Mouse (Mus musculus) NIH3T3 (cell line): ENCODE results near the gene Hist1h4h.
A peak's percentile ranks its signal among the peaks of the same experiment; 100 is the strongest.

Source experiments
- DNase-seq: peaks from one replicate; pipeline ENCODE4 v3.0.0-alpha.2; 2012; ENCODE audit warnings: low read depth

Gene Hist1h4h

DNA sequence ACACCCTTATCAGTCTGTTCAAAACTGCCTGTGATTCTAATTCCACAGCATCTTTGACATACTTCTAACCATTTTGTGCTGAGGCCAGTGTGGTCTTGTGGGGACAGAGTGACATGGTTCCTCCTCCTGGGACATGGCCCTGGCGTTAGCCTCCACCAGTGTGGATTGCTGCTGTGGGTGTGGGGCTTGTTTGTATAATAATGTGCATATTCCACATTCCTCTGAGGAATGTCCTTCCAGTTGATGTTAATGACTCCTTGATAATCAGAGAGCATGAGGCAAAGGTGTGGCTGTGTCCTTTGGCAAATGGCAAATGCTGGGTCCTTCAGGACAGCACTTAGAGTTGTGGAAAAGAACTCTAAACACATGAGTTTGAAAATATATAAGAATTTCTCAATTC is 17.3 kb upstream of the Hist1h4h start:
- DNase-seq = no peak

DNA sequence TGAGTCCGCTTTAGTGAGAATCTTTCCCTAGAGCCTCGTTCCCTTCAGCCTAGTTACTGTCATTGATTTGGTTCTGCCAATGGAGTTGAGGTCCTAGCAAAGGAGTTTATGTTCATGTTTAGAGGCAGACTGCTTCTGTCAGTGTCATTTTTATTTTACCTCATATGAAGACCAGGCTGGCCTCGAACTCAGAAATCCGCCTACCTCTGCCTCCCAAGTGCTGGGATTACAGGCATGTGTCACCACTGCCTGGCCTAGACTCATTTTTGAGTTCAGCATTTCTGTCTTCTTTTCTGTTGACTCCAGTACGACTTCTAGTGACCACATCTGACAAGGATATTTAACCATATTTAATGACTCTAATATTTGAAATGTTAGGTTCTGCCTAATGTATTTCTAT is 15.6 kb upstream of the Hist1h4h start:
- DNase-seq = no peak

DNA sequence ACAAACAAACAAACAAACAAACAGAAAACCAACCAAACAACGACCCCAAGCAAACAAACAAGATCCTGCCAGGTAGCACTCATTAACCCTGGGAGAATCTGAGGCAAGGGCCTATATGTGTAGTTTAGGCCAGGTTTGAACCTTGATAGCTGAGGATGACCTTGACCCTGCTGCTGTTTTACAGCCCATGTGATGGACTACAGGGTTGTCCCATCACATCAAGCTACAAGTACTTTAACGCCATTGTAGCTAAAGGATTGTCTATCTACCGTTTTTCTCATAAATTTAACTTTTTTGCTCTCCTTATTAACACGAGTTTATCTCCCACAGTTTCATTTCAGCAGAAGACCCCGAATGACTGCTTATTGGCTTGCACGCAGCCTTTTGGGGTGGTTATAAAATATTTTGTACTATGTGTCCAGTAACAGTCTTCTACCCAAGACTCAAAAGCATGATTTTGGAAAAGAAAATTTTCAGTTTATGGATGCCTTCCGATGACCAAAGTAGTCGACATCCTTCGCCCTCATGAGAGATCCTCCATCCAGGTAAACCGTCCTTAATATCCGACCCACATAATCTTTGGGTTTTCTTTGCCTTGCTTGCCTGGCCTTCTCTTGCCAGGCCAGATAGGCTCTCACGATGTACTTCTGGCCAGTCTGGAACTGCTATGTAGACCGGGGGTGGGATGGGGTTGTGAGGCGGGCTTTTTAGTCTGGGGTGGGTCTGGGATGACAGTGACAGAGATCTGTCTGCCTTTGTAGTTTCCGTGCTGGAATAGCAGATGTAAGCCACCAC is 14.8 kb upstream of the Hist1h4h start:
- no peak for DNase-seq

GRCm38 (mm10) chr13:23516822-23517602 is 13.8 kb upstream of the Hist1h4h start:
- DNase-seq = peak; percentile 83

- peak; percentile 89 for DNase-seq
Observed at GRCm38 (mm10) chr13:23517603-23518294, 13.1 kb upstream of the Hist1h4h start.

DNA sequence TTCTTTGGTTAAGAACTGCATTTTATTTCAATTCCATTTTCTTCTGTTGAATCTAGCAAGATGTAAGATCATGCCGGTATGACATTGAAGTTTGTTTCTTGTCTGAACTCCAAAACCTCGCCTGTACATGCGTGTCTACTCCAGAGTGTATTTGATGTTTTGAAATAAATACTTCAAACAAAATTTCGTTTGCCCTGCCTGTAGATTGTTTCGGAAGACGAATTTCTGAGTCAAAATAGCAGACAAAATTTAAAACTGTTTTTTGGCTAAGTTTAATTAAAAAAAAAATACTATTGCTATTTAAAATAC is 12.6 kb upstream of the Hist1h4h start:
- DNase-seq = no peak

- DNase-seq = peak; percentile 85
Observed at GRCm38 (mm10) chr13:23518885-23519284, 12.0 kb upstream of the Hist1h4h start.

GRCm38 (mm10) chr13:23519416-23519815 is 11.4 kb upstream of the Hist1h4h start:
- DNase-seq = peak; percentile 89

GRCm38 (mm10) chr13:23521703-23522102 is 9.1 kb upstream of the Hist1h4h start:
- peak; percentile 84 for DNase-seq

GRCm38 (mm10) chr13:23523976-23524375 is 6.9 kb upstream of the Hist1h4h start:
- no peak for DNase-seq

DNA sequence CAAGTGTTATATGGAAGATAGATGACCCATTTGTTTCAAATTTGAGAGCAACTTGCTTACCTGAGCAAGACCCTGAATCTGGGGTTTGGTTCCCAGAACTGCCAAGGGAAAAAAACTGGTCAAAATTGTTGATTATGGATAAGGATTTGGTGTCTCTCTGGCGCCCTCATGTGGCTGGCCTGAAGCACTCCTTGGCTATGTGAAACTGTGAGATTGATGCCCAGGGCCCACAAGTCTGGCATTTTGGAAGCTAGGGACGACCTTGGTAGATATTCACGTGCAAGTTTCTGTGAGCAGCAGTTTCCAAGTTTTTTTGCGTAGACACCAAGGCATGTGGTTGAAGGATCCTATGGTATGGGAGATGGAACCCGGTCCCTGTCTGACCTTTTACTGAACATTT is 6.2 kb upstream of the Hist1h4h start:
- DNase-seq = peak; percentile 90

- peak; percentile 32 for DNase-seq
Observed at GRCm38 (mm10) chr13:23525901-23526300, 4.9 kb upstream of the Hist1h4h start.

DNA sequence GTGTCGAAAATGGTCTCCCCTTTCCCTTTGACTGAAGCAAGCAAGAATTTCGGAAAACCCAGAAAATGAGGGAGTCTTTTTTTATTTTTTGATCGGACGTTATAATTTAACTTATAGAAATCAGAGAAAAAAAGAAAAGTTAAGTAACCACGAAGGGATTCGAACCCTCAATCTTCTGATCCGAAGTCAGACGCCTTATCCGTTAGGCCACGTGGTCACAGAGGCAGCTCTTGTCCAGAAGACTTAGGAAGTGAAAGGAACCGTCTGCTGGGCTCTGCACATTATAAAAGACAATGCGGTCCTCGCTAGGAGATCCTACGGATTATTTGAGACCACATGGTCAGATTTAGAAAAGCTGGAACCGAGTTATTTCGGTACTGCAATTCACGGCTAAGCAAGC is 4.5 kb upstream of the Hist1h4h start:
- DNase-seq = peak; percentile 94

GRCm38 (mm10) chr13:23529005-23529404 is 1.8 kb upstream of the Hist1h4h start:
- DNase-seq = no peak

DNA sequence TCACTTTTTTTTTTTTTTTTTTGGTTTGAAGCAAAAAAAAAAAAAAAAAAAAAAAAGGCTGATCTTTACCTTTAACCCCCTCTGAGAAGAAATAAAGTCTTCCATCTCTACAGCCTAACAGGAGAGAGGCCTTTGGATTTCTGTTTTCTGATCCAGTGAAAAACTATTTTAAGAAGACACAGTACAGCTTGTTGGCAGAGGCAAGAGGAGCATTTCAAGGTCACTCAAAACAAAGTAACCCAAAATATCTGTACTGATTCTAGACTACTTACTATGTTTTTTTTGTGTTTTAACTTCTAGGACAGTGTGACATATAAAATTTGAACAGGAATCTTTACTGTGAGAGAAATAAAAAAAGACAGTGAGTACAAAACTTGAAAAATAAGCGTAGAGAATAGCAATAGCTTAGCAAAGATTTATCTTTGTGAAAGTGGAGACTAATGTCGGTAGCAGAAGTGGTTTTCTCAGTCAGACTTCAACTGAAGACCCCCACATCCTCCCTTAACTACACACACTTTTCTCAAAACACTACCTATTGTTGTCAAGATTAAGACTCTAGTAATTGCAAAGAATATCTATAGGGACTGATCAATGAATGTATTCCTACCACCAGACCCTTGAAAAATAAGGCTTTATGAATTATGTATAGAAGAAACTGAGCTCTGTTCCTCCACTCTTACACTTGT is 1.2 kb upstream of the Hist1h4h start:
- no peak for DNase-seq

DNA sequence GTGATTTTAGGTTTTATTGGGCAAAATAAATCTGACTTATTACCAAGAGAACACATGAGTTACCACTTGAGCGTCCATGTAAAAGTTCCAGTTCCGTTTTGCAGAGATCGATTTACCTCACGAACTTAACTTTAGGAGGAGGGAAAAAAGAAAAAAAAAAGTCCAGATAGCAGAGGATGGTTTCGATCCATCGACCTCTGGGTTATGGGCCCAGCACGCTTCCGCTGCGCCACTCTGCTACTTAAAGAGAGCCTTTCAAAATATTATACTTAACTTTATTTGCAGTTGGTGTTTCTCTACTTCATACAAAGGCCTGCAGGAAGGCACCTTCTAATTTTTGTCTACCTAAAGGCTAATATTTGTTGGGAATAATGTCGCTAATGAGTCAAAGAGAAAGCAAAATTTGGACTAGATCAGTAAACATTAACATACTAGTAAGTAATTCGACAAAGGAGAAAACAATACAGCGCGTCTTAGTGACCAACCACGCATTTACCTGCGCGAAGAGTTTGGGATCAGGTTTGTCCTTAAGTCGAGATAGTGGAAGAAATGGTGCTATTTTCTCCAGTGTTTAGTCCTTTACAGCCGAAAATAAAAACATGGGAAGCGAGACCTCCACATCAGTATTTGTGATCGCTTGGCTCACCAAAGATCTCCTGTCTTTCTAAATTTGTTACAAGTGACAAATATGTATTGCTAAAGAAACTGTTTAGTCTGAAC is 509 bp upstream of the Hist1h4h start:
- peak; percentile 76 for DNase-seq

- peak; percentile 22 for DNase-seq
Observed at GRCm38 (mm10) chr13:23532262-23533075, 1.6 kb downstream of the Hist1h4h start.

DNA sequence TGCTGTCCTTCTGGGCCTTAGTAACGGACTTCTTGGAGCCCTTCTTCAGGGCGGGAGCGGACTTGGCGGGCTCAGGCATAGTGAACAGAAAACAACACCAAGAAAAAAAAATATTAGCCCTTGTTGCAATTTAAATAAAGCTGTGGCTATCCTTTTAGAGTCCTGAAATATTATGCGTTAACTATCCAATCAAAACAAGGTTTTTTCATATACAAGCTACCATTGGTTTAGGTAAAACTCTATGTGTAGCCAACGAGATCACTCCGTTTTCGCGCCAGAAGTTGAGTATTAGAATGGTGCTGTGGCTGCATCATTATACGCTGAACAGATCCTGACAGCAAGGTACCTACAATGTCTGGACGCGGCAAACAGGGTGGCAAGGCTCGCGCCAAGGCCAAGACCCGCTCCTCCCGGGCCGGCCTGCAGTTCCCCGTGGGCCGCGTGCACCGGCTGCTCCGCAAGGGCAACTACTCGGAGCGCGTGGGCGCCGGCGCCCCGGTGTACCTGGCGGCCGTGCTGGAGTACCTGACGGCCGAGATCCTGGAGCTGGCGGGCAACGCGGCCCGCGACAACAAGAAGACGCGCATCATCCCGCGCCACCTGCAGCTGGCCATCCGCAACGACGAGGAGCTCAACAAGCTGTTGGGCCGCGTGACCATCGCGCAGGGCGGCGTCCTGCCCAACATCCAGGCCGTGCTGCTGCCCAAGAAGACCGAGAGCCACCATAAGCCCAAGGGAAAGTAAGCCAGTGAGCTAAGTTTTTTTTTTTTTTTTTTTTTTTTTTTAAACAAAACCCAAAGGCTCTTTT is 2.9 kb downstream of the Hist1h4h start, which contains the start of gene Hist1h2af:
Gene Hist1h2af, plus strand, starts transcription at position 347 of the 808 bp plus-strand sequence.
- peak; percentile 87 for DNase-seq

- no peak for DNase-seq
Observed at GRCm38 (mm10) chr13:23534368-23535131, 3.7 kb downstream of the Hist1h4h start.
